Mouse (Mus musculus): ENCODE data around the gene Insm2.

DNA sequence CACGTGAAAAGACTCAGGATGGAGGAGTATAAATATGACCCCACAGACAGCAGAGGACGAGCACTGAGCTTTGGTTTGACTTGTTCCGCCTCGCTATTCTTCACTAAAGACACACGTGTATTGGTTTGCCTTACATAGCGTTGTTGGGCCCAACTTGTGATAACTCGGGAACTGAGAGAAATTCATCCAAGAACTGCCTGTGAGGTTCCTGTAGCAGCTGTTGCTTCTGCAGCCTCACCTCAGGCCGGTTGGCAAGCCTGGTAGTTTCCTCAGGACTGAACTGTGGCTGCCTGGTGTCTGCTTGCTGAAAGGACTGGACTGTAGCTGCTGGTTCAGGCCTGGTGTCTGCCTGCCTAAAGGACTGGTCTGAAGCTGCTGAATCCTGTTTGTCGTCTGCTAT, 28.6 kb upstream of the Insm2 start:
- TF ChIP-seq CTCF (IDR thresholded peaks at IDR 0.05; ENCODE audit: borderline replicate concordance, extremely low read depth, insufficient read depth, insufficient read length) (no peak), POLR2A (IDR thresholded peaks at IDR 0.05; ENCODE audit: borderline replicate concordance, extremely low read depth, insufficient read depth, insufficient read length, poor library complexity, severe bottlenecking) (no peak)

Data from brain, embryonic 14.5 days (tissue).